Comparison of ENCODE assay signal across 8 mouse cellular contexts in the genomic region with DNA sequence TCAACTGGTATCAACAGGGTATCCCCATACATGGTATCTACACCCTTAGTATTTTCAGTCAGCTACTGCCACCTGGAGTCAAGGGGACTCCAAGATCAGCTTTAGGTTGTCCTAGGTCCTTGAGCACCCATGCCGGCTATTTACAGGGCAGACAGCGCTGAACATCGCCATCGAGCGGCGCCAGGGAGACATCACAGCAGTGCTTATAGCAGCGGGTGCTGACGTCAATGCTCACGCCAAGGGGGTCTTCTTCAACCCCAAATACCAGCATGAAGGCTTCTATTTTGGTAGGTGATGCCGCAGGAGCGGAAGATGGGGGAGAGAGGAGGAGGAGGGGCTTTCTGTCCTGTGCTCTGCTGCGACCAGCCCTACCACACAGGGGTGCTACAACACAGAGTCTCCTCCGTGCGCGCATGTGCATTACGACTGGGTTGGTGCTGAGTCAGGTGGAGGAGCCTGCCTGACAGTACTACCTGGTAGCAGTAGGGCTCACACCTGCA. TPM values are rescaled to one million over a fixed set of nuclear protein-coding genes. Genes with fewer than 3 reads are reported as not detected.
DNase-seq lines count a peak whose midpoint lies in the region; ATAC-seq and TF ChIP-seq lines count a peak whose summit lies in the region.
"Had no signal": no experiment of that assay in that cellular context is flagged by ENCODE, and none has a peak within 500 bp of the region (broad histone marks: within the 10 kb centered on the region; RNA-seq: fewer than 3 reads in every experiment).

No protein-coding gene starts in this region.

- ATAC-seq in granulocyte monocyte progenitor cell, adult 5-6 weeks (replicated peaks; ENCODE audit: poor library complexity, severe bottlenecking) = peak; percentile 61
- peak; percentile 83 for ATAC-seq in midbrain, embryonic 11.5 days (ENCODE audit: low FRiP score)

- H3K27me3 ChIP-seq in midbrain, embryonic 11.5 days (ENCODE audit: control insufficient read depth, insufficient read depth, low read length) = no peaks in the 10 kb centered on the region
- no peaks in the 10 kb centered on the region for H3K27me3 ChIP-seq in small intestine, adult 2 months (ENCODE audit: control insufficient read depth, insufficient read depth, low read length)

- peak overlapping the region; percentile 46 for H3K4me2 ChIP-seq in midbrain, embryonic 11.5 days

- peak overlapping the region; percentile 26 for H3K4me3 ChIP-seq in midbrain, embryonic 11.5 days (ENCODE audit: low read depth, low read length)
- H3K4me3 ChIP-seq in small intestine, adult 2 months (ENCODE audit: low read depth, low read length) = peak overlapping the region; percentile 54

- TF ChIP-seq POLR2A in small intestine, adult 2 months (IDR thresholded peaks at IDR 0.05; ENCODE audit: low read depth, low read length) = no peak

- 2% methylated on average over 16 of the region's 16 CpGs for WGBS in midbrain, embryonic 11.5 days
- WGBS in small intestine, adult 2 months = 1% methylated on average over 16 of the region's 16 CpGs

- no peaks in the 10 kb centered on the region for H3K4me1 ChIP-seq in midbrain, embryonic 11.5 days (ENCODE audit: control insufficient read depth, insufficient read depth, low read length)
- peaks cover 5% of the 10 kb centered on the region; the same call in 1 of the 2 replicates for H3K4me1 ChIP-seq in small intestine, adult 2 months (ENCODE audit: control insufficient read depth, insufficient read depth, insufficient read length, low read length)

- DNase-seq in adrenal gland, adult 8-10 months = peak; percentile 11
- DNase-seq in embryo, embryonic 11 days = peak; percentile 71
- peak; percentile 59 for DNase-seq in kidney, adult 11 months
- peak; percentile 76 to 77 for DNase-seq in left cerebral cortex, postnatal 36 days (ENCODE audit: low spot score in 2 of 2)
- DNase-seq in midbrain, embryonic 11.5 days (ENCODE audit: low spot score, missing footprints) = peak; percentile 92

- no peak overlapping the region for H3K27ac ChIP-seq in midbrain, embryonic 11.5 days (ENCODE audit: low read depth, low read length)
- no peak overlapping the region for H3K27ac ChIP-seq in small intestine, adult 2 months (ENCODE audit: insufficient read depth, low read depth, low read length)

- H3K9ac ChIP-seq in midbrain, embryonic 11.5 days (ENCODE audit: low read length) = peak overlapping the region; percentile 34

- TF ChIP-seq CTCF in small intestine, adult 2 months (IDR thresholded peaks at IDR 0.05; ENCODE audit: extremely low read depth, insufficient read length, insufficient replicate concordance, low read depth, low read length) = peak; percentile 76; the same call in 1 of the 2 replicates

- no peaks in the 10 kb centered on the region for H3K36me3 ChIP-seq in midbrain, embryonic 11.5 days (ENCODE audit: control insufficient read depth, insufficient read depth, low read length)
- H3K36me3 ChIP-seq in small intestine, adult 2 months (ENCODE audit: control insufficient read depth, insufficient read depth, low read length) = no peaks in the 10 kb centered on the region

- intact Hi-C loops in left cerebral cortex, postnatal 36 days (cut with DNase I) = loop anchor here (5.0 kb wide), 1 partner anchor 1091 kb away; no protein-coding TSS in a partner anchor

- H3K9me3 ChIP-seq in midbrain, embryonic 11.5 days (ENCODE audit: control insufficient read depth, low read length) = no peaks in the 10 kb centered on the region

RNA-seq across cellular contexts. Expression of gene Trpv3, which starts 14.4 kb away (rescaled TPM):
- total RNA-seq in adrenal gland, adult 8-10 months (2022) = under 1 TPM; 0.08 to 0.15 (median 0.14) TPM
- total RNA-seq in granulocyte monocyte progenitor cell, adult 5-6 weeks (2014; fragmentation: Nextera tagmentation) = not detected in 2 replicates
- not detected in 2 replicates for total RNA-seq in granulocyte monocyte progenitor cell, adult 5-6 weeks (2017)
- under 1 TPM; 0.35 to 0.39 TPM for total RNA-seq in left cerebral cortex, postnatal 36 days (2021)
- polyA plus RNA-seq in midbrain, embryonic 11.5 days (2014; fragmentation: Nextera tagmentation; extraction: Ambion mirVana) = 0.05 TPM in 1 of 2 replicates, not detected in the other
- polyA plus RNA-seq in small intestine, adult 2 months (2012; rRNA removed) = 0.17 and 0.86 TPM in 2 replicates

RNA-seq across cellular contexts. Expression of gene Trpv1, which starts 47.5 kb away (rescaled TPM):
- under 1 TPM in 2 of 4 experiments, not detected in 2; 0.20 to 0.81 TPM for total RNA-seq in adrenal gland, adult 8-10 months (2022)
- not detected in 2 replicates for total RNA-seq in granulocyte monocyte progenitor cell, adult 5-6 weeks (2014; fragmentation: Nextera tagmentation)
- not detected in 2 replicates for total RNA-seq in granulocyte monocyte progenitor cell, adult 5-6 weeks (2017)
- total RNA-seq in left cerebral cortex, postnatal 36 days (2021) = not detected
- polyA plus RNA-seq in midbrain, embryonic 11.5 days (2014; fragmentation: Nextera tagmentation; extraction: Ambion mirVana) = not detected in 2 replicates
- polyA plus RNA-seq in small intestine, adult 2 months (2012; rRNA removed) = 0.10 and 0.25 TPM in 2 replicates
- total RNA-seq: neutrophil, adult 5-6 weeks had no signal

RNA-seq across cellular contexts. Expression of gene Aspa, which starts 47.8 kb away (rescaled TPM):
- 10 to 100 TPM in 1 of 4 experiments, 1 to 10 TPM in 3; 5.7 to 12.9 (median 7.3) TPM for total RNA-seq in adrenal gland, adult 8-10 months (2022)
- not detected in 2 replicates for total RNA-seq in granulocyte monocyte progenitor cell, adult 5-6 weeks (2014; fragmentation: Nextera tagmentation)
- total RNA-seq in granulocyte monocyte progenitor cell, adult 5-6 weeks (2017) = 0.62 and 1.9 TPM in 2 replicates
- 10 to 100 TPM; 12.0 to 17.3 TPM for total RNA-seq in left cerebral cortex, postnatal 36 days (2021)
- polyA plus RNA-seq in midbrain, embryonic 11.5 days (2014; fragmentation: Nextera tagmentation; extraction: Ambion mirVana) = 0.10 TPM in 1 of 2 replicates, not detected in the other
- 1.4 and 9.3 TPM in 2 replicates for polyA plus RNA-seq in small intestine, adult 2 months (2012; rRNA removed)

RNA-seq across cellular contexts. Expression of gene Gm49340, which starts 48.0 kb away (rescaled TPM):
- total RNA-seq in adrenal gland, adult 8-10 months (2022) = not detected
- total RNA-seq in granulocyte monocyte progenitor cell, adult 5-6 weeks (2014; fragmentation: Nextera tagmentation) = not detected in 2 replicates
- total RNA-seq in granulocyte monocyte progenitor cell, adult 5-6 weeks (2017) = not detected in 2 replicates
- total RNA-seq in left cerebral cortex, postnatal 36 days (2021) = not detected
- not detected in 2 replicates for polyA plus RNA-seq in midbrain, embryonic 11.5 days (2014; fragmentation: Nextera tagmentation; extraction: Ambion mirVana)
- not detected in 2 replicates for polyA plus RNA-seq in small intestine, adult 2 months (2012; rRNA removed)
- total RNA-seq: neutrophil, adult 5-6 weeks had no signal

RNA-seq across cellular contexts. Expression of gene Spata22, which starts 48.0 kb away (rescaled TPM):
- total RNA-seq in adrenal gland, adult 8-10 months (2022) = under 1 TPM in 3 of 4 experiments, not detected in 1; 0.38 to 0.67 (median 0.52) TPM
- total RNA-seq in granulocyte monocyte progenitor cell, adult 5-6 weeks (2014; fragmentation: Nextera tagmentation) = not detected in 2 replicates
- not detected in 2 replicates for total RNA-seq in granulocyte monocyte progenitor cell, adult 5-6 weeks (2017)
- not detected for total RNA-seq in left cerebral cortex, postnatal 36 days (2021)
- not detected in 2 replicates for polyA plus RNA-seq in midbrain, embryonic 11.5 days (2014; fragmentation: Nextera tagmentation; extraction: Ambion mirVana)
- not detected in 2 replicates for polyA plus RNA-seq in small intestine, adult 2 months (2012; rRNA removed)
- total RNA-seq: neutrophil, adult 5-6 weeks had no signal

Comparison
In these comparisons a context has a peak if more than half of its experiments do, and no peak if none do; other contexts are left out.
1. DNase-seq: peak in every context shown above with its lines; median percentile 92 in midbrain, embryonic 11.5 days; 76 in left cerebral cortex, postnatal 36 days; 71 in embryo, embryonic 11 days; 59 in kidney, adult 11 months; 11 in adrenal gland, adult 8-10 months.